Mouse (Mus musculus) layer of hippocampus, adult 9-10 months (tissue): ENCODE measurements around the gene Akap2.

Experiments
- DNase-seq: peaks from one replicate; pipeline ENCODE4 v3.0.0; 2022; ENCODE audit warnings: low spot score

The Akap2 gene

GRCm38 (mm10) chr4:57797548-57798285, 80.3 kb downstream of the Akap2 start:
- DNase-seq: no peak

- no peak for DNase-seq
Measured at GRCm38 (mm10) chr4:57798286-57799018, 81.0 kb downstream of the Akap2 start.

GRCm38 (mm10) chr4:57799297-57799696, 81.8 kb downstream of the Akap2 start:
- no peak for DNase-seq

DNA sequence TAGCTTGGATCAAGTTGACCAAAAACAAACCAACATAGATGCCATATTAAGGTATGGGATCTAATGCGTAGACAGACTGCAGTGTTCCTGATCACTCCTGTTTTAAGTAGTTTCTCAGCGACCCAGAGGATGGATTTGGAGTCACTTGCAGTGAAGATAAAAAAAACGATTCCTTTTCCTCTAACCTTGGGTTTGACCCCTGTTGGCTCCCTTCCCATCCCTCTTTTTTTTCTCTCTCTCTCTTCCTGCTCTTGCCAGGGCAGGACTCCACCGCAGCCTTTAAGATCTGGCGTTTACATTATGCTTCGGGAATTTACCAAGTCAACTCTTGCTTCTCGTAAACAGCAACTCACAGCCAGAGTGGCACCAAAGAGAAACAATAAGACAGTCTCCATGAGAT, 83.8 kb downstream of the Akap2 start:
- DNase-seq: no peak

DNA sequence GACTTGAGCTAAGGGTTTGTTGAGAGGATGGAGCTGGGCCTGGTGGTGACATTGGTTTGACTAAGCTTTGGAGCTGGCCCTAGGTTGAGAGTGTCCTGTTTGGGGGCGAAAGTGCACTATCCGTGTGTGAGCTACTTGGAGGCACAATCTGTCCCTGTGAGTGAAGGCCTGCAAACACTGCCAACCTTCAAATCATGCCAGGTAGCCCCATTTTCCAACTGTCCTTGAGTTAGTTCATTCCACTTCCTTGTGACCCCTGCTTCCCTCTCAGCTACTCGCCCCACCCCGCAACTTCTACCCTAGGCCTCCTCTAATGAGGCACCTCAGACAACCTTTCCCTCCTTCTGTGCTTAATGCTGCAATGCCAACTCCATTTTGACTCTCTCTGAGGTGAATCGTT, 84.5 kb downstream of the Akap2 start:
- DNase-seq: no peak

- no peak for DNase-seq
Measured at GRCm38 (mm10) chr4:57802411-57802810, 85.0 kb downstream of the Akap2 start.

- DNase-seq: no peak
Measured at GRCm38 (mm10) chr4:57804902-57805301, 87.4 kb downstream of the Akap2 start.

DNA sequence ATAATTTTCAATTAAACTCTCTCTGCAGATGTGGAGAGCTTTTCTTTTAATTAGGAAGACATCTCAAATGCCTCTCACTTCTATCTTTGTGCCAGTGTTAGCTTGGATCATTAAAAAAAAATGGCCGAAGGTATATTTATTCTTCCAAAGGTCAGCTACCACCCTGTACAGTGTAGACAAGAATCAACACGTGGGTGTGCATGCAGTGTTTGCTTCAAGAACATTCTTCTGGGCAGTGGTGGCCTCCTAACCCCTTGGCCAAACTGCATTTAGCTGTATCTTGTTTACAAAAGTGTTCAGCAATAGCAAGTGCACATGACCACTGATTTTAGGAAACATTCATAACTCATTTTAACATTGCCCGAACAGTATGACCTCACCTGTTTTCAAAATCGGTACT, 92.0 kb downstream of the Akap2 start:
- no peak for DNase-seq

- DNase-seq: no peak
Measured at GRCm38 (mm10) chr4:57812075-57812474, 94.6 kb downstream of the Akap2 start.

GRCm38 (mm10) chr4:57812916-57813575, 95.6 kb downstream of the Akap2 start:
- DNase-seq: no peak

DNA sequence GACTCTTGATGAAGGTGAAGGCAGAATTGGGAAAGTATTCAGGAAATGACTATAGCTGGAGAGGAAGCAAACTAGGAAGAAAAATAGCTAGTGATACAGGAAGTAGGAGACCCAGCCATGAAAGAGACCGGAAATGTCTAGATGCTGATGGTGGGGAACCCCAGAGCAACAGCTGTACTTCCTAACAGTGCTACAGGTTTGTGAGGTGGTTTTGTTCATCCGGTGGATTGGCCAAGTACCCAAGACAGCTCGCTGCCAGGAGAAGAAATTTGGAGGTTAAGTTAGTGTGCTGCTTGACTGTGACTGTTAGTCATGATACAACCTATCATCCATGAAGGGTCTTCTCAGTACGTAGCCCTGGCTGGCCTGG, 96.1 kb downstream of the Akap2 start:
- DNase-seq: no peak

GRCm38 (mm10) chr4:57815355-57815754, 97.9 kb downstream of the Akap2 start:
- no peak for DNase-seq

DNA sequence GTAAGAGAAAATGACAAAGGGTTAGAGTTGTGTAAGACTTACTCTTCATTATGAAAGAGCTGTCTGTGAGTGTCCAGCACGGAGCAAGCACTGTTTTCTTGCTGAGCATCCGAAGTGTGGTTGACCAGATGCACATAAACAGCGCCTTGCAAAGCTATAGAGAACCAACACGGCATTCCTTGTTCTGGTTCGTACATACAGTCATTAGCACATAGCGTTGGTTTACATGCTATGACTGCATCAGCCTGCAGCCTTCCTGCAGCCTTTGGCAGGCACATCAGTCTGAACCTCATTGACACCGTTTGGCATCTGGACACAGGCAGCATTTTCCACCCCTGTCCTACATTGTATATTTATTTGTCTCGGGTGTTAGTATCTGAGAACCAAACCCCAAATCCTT, 98.7 kb downstream of the Akap2 start:
- DNase-seq: no peak

DNA sequence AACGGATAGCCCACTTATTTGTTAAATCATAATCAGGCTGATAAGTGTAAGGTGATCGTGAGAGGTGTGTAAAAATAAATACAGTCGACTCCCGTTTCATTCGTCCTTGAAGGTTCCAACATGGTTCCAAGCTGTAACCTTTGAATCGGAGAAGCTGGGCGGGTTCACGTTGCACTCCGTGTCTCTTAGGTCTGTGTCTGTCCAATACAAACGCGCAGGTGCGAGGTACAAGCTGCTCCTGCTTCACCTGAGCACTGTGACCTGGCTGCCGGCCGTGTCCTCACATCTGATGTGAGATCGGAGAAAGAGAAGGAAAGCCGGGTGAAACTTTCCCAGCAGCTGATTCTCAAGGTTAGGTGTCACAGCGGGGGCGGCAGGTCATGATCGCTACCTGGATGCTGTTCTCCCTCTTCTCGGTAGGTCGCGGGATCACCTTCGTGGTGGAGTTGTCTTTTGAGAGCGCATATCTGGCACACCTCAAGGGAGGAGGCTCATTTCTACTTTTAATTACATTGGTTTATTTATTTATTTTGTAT, 103.5 kb downstream of the Akap2 start:
- DNase-seq: no peak

DNA sequence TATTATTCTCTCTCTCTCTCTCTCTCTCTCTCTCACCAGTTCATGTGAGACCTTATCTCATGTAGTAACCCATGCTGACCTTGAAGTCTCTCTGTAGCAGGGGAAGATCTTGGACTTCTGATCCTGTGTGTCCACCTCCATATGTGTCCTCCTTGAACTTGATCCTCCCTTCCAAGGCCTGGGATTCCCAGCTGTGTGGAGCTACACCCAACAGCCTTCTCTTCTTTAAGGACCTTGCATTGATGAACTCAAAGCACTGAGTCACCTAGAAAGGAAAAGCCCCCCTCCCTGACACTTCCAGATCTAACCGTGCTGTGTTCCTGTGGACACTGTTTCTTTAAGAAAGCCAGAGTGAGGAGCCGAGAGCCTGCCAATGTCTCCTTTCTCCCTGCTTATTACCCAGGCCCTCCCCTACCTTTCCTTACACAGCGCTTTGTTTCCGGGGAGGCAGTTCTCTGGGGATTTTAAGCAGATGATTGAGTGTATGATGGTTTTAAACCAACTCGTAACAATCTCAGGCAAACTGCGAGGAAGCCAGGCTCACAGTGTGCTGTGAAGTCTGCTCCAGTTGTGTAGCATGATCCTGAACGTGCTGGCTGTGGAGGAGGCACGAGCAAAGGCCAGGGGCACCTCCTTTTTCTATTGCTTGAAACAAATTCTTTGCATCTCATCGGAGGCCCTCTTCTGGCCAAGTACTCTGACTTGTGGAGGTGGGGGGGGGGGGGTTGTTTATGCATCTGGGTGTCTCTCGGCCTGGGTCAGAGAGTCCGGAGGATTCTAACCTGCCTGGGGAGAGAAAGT, 104.3 kb downstream of the Akap2 start:
- DNase-seq: no peak

DNA sequence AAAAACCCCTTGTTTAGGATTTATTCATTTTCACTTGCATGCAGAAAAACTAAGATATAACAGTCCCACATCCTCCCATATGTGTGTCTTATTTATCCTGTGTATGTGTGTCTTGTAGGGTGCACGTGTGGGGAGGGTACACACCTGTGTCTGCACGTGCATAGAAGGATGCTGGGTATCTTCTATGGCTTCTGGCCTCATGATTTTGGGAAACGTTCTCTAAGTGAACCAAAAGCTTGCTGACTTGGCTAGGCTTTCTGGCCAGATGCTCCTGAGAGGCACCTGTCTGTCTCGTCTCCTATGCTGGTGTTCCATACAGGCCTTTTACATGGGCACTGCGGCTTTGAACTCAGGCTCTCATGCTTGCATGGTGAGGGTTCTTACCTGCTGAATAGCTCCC, 105.2 kb downstream of the Akap2 start:
- no peak for DNase-seq

- DNase-seq: no peak
Measured at GRCm38 (mm10) chr4:57824626-57825240, 107.3 kb downstream of the Akap2 start.

DNA sequence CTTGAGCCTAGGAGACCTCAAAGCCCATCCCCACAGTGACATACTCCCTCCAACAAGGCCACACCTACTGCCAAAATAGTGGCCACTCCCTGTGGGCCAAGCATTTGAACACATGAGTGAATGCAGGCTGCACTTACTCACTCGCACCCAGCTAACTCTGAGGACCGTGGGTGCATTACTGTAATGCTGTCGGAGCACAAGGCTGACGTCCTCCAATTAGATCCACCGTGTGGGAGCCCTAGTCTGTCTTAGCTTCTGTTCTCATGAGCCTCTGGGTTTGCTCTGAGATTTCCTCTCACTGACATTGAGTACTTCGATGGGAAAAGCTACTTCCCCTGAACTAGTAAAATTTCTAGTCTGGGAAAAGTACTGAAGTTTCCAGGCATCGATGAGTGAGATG, 108.8 kb downstream of the Akap2 start:
- DNase-seq: no peak

- no peak for DNase-seq
Measured at GRCm38 (mm10) chr4:57829131-57829530, 111.7 kb downstream of the Akap2 start.

GRCm38 (mm10) chr4:57829740-57830139, 112.3 kb downstream of the Akap2 start:
- DNase-seq: no peak

- no peak for DNase-seq
Measured at GRCm38 (mm10) chr4:57832318-57832717, 114.9 kb downstream of the Akap2 start.

DNA sequence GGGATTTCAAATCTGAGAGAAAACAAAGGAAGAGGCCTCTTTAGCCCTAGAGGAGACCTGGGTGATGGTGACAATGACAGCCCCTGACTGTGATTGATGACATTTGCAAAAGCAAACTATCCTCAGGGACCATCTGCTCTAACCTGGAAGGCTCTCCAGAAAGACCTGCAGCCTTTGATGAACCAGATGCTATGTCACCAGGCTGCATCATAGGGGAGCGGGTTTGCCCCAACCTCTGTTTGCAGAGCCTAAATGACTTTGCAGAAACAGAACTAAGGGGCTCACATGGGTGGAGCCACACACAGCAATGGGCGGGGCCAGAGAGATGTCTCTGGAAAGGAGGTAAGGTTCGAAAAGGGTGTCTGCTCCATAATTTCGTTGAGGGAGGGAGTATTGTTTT, 115.6 kb downstream of the Akap2 start:
- no peak for DNase-seq
